Mouse (Mus musculus) T-helper 1 cell (primary cell): ENCODE results near the gene Fam118b.

ENCODE experiments used
- in situ Hi-C: fragments of 300-600 bp; cut with MboI, MseI; formaldehyde crosslinking; loops from one replicate; pipeline ENCODE4 v1.15.1; 2025; ENCODE audit warnings: high pct_unique_total_duplicates

Fam118b gene

GRCm38 (mm10) chr9:35198945-35199771, 68.4 kb downstream of the Fam118b start:
- in situ Hi-C loops = no loop called here

GRCm38 (mm10) chr9:35198351-35198750, 69.3 kb downstream of the Fam118b start:
- in situ Hi-C loops = no loop called here

GRCm38 (mm10) chr9:35197625-35198024, 70.0 kb downstream of the Fam118b start:
- in situ Hi-C loops = no loop called here

GRCm38 (mm10) chr9:35194048-35194447, 73.6 kb downstream of the Fam118b start:
- in situ Hi-C loops = no loop called here

GRCm38 (mm10) chr9:35192983-35193542, 74.5 kb downstream of the Fam118b start:
- in situ Hi-C loops = no loop called here

GRCm38 (mm10) chr9:35188700-35189099, 78.9 kb downstream of the Fam118b start:
- in situ Hi-C loops = no loop called here

GRCm38 (mm10) chr9:35187351-35187903, 80.2 kb downstream of the Fam118b start:
- in situ Hi-C loops = no loop called here

GRCm38 (mm10) chr9:35186430-35186829, 81.2 kb downstream of the Fam118b start:
- in situ Hi-C loops = no loop called here

GRCm38 (mm10) chr9:35183359-35183758, 84.2 kb downstream of the Fam118b start:
- in situ Hi-C loops = no loop called here

GRCm38 (mm10) chr9:35182832-35183231, 84.8 kb downstream of the Fam118b start:
- in situ Hi-C loops = no loop called here

- in situ Hi-C loops = no loop called here
Measured at GRCm38 (mm10) chr9:35176124-35176659, 91.4 kb downstream of the Fam118b start.

- in situ Hi-C loops = no loop called here
Measured at GRCm38 (mm10) chr9:35175251-35176123, 92.1 kb downstream of the Fam118b start, which contains the start of gene Dcps. Gene Dcps (minus strand): TSS chr9:35176061.

- in situ Hi-C loops = no loop called here
Measured at GRCm38 (mm10) chr9:35173331-35173730, 94.3 kb downstream of the Fam118b start.

GRCm38 (mm10) chr9:35170071-35170470, 97.5 kb downstream of the Fam118b start:
- in situ Hi-C loops = no loop called here
